Mouse (Mus musculus): ENCODE measurements at regions not wholly inside any gene's neighbourhood (a gene's known extent, or its start where the extent isn't known, plus 50 kb on each side); places are given as distances from the start of the nearest gene placed in this dataset.
"Not testable (repeated sequence)": the region's sequence is repeated elsewhere in the genome, so short reads cannot be mapped to it uniquely, and the experiment has no call there.

DNA sequence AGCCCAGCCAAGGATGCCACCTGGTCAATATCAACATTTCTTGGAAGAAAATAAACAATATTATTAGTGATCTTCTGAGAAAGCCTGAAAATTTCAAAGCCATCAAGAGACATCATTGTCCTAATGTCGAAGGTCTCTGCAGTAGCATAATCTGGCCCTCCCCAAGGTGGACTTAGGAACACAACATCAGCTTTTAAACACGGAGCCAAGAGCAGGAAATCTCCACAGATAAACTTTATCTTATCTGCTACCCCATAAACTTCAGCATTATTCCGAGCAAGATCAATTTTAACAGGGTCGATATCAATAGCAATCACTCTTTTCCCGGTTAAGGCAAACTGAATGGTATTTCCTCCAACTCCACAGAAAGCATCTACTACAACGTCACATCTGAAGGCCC, 1691.2 kb upstream of the 5930422O12Rik start:
- intact Hi-C loops (cut with DNase I), result not testable (repeated sequence)

- intact Hi-C loops (cut with DNase I), result no loop called here
Observed at GRCm38 (mm10) chr8:31746855-31747254, 1681.7 kb upstream of the 5930422O12Rik start.

GRCm38 (mm10) chr8:31749974-31750373, 1678.5 kb upstream of the 5930422O12Rik start:
- intact Hi-C loops (cut with DNase I), result no loop called here

DNA sequence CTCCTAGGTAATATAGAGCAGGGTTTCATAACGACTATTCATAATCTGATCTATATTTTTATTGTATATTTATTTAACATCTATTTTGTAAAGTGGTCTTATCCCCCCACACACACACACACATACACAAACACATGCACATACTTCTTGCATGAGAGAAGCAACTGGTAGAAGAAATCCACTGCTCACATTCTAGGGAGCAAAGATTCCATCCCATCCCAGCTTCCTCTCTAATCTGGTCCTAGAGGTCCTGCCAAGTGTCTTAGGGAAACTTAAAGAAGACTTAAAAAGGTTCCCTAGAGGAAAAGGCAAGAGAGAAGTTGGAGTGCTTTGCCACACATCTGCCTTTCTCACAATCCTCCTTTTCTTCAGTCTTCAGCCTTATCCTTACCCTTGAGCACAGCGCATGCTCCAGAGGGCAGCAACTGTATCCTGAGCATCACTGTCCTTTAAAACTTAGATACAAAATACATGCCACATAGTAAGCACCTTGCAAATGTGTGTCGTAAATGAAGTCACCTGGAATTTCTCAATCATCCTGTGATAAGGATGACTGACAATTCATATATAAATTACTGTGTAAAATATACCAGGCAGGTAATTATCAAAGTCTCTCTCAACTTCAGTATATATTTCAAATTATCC, 1677.9 kb upstream of the 5930422O12Rik start:
- intact Hi-C loops (cut with DNase I), result no loop called here

DNA sequence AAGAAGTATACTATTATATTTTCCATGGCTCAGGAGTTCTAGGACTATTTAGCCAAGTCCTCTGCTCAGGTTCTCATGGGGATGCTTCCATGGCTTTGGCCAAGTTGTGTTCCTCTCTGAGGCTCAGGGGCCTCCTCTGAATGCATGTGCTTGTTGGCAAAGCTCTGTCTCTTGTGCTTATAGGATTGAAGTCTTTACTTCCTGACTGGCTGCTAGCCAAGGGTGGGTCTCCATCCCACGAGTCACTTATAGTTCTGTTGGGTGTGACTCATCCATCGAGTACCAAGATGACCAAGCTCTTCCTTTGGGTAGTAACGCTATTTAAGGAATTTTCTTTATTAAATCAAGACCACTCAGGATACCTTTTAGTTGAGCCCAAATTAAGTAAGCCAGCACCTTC, 1672.8 kb upstream of the 5930422O12Rik start:
- intact Hi-C loops (cut with DNase I), result no loop called here

- intact Hi-C loops (cut with DNase I), result no loop called here
Observed at GRCm38 (mm10) chr8:31762091-31762490, 1666.4 kb upstream of the 5930422O12Rik start.

Data from adrenal gland (tissue).